Mouse (Mus musculus): ENCODE results near the gene Avp. TPM values are rescaled to one million over a fixed set of nuclear protein-coding genes. Genes with fewer than 3 reads are reported as not detected.

The Avp gene
- polyA plus RNA-seq, 1 experiment from 2014 or later = not detected

- Histone ChIP-seq H3K36me3 (peaks cover 7% of the 10 kb centered on the region), H3K4me3 (no peak overlapping the region), H3K27me3 (peaks cover 2% of the 10 kb centered on the region), H3K27ac (no peak overlapping the region), H3K9me3 (no peaks in the 10 kb centered on the region), H3K4me2 (replicated peaks) (no peak overlapping the region), H3K9ac (no peak overlapping the region), H3K4me1 (peaks cover 8% of the 10 kb centered on the region)
- no peak for ATAC-seq (ENCODE audit: insufficient number of reproducible peaks, insufficient read depth, low FRiP score, low TSS enrichment)
Observed at GRCm38 (mm10) chr2:130569926-130570325, 12.4 kb downstream of the Avp start.

GRCm38 (mm10) chr2:130568921-130569320 lies 13.4 kb downstream of the Avp start:
- H3K9ac ChIP-seq = no peak overlapping the region
- H3K27ac ChIP-seq = no peak overlapping the region
- no peaks in the 10 kb centered on the region for H3K9me3 ChIP-seq
- ATAC-seq (ENCODE audit: insufficient number of reproducible peaks, insufficient read depth, low FRiP score, low TSS enrichment) = no peak
- H3K4me1 ChIP-seq = peaks cover 16% of the 10 kb centered on the region
- H3K27me3 ChIP-seq = no peaks in the 10 kb centered on the region
- WGBS = 82% methylated on average over 4 of the region's 4 CpGs
- H3K36me3 ChIP-seq = peaks cover 7% of the 10 kb centered on the region
- no peak overlapping the region for H3K4me2 ChIP-seq (replicated peaks)
- H3K4me3 ChIP-seq = no peak overlapping the region

DNA sequence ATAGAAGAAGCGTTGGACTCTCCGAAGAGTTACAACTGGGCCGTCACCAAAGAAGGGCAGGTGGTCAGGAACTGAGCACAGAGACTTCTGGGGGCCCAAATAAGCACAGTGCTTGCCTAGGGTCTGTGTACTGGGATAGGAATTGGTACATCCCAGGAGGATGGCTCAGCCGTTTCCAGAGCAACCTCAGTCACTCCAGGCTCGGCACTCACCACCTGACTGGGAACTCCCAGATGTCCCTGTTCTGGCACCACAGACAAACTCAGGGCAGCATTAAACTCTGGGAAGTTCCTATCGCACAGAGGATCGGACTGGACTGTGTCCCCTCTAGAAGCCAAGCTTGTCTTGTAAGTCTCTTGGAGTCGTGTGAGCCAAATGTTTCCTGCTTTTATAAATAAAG lies 17.4 kb downstream of the Avp start:
- Histone ChIP-seq H3K4me3 (peak overlapping the region; percentile 81; the same call in 1 of the 2 replicates), H3K9me3 (no peaks in the 10 kb centered on the region), H3K9ac (peak overlapping the region; percentile 87), H3K27me3 (no peaks in the 10 kb centered on the region), H3K36me3 (peaks cover 7% of the 10 kb centered on the region), H3K27ac (no peak overlapping the region), H3K4me1 (peaks cover 23% of the 10 kb centered on the region), H3K4me2 (replicated peaks) (peak overlapping the region; percentile 93)
- WGBS = 84% methylated on average over 8 of the region's 8 CpGs
- ATAC-seq (ENCODE audit: insufficient number of reproducible peaks, insufficient read depth, low FRiP score, low TSS enrichment) = no peak

DNA sequence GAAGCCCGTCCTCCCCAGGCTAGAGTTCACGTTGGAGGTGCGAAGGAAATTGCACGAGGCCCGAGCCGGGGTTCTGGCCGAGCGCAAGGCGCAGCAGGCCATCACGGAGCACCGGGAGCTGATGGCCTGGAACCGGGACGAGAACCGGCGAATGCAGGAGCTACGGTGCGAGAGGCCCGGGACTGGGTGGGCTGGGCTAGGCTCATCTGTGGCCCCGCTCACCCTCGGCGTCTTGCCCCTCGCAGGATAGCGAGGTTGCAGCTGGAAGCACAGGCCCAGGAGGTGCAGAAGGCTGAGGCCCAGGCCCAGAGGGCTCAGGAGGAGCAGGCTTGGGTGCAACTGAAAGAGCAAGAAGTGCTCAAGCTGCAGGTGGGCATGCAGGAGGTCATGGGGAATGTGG lies 18.3 kb downstream of the Avp start:
- peak overlapping the region; percentile 81 for H3K4me3 ChIP-seq
- H3K9me3 ChIP-seq = no peaks in the 10 kb centered on the region
- H3K4me1 ChIP-seq = peaks cover 23% of the 10 kb centered on the region
- no peak overlapping the region for H3K27ac ChIP-seq
- no peaks in the 10 kb centered on the region for H3K27me3 ChIP-seq
- peaks cover 7% of the 10 kb centered on the region for H3K36me3 ChIP-seq
- peak overlapping the region; percentile 87 for H3K9ac ChIP-seq
- peak overlapping the region; percentile 93 for H3K4me2 ChIP-seq (replicated peaks)
- peak; percentile 42; the same call in 1 of the 2 replicates for ATAC-seq (ENCODE audit: insufficient number of reproducible peaks, insufficient read depth, low FRiP score, low TSS enrichment)
- WGBS = under 1% methylated on average over 23 of the region's 23 CpGs

DNA sequence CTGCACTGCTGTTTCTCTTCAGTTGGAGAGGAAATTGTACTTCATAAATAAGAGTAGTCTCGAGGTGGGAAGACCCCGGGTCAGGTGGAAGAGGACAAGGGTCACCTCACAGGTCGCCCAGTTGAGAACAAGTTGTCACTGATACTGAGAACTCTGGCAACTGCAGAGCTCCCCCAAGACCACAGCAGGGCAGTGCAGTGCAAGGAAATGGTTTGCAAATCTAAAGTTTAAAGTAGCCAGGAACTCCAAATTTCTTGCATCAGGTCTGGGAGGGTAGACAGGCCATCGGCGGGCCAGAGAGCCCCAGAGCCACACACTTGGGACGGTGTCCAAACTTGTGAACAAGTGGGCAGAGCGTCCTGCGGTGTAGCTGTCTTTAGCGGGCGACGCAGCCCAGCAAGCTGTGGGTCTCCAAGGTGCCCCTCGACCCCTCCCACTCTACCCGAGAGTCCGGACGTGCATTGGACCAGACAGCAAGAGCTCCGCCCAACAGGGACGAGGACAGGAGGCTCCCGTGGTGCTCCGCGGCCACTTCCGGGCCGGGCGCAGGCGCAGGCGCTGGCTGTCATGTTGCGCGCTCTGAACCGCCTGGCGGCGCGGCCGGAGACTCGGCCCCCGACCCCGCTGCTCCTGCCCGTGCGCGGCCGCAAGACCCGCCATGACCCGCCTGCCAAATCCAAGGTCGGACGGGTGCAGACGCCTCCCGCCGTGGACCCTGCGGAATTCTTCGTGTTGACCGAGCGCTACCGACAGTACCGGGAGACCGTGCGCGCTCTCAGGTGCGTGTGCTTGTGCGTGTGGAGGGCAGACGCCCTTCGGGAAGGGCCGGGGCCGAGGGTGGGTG lies 18.9 kb downstream of the Avp start, which contains the start of gene Mrps26:
Gene Mrps26 (plus strand): TSS at position 531 of the 844 bp plus-strand sequence.
- no peaks in the 10 kb centered on the region for H3K27me3 ChIP-seq
- ATAC-seq (ENCODE audit: insufficient number of reproducible peaks, insufficient read depth, low FRiP score, low TSS enrichment) = peak; percentile 98
- peak within 1 kb of the TSS; percentile 87 for H3K9ac ChIP-seq
- H3K27ac ChIP-seq = peak within 1 kb of the TSS; percentile 3
- peak within 1 kb of the TSS; percentile 93 for H3K4me2 ChIP-seq (replicated peaks)
- under 1% methylated on average over 61 of the region's 61 CpGs for WGBS
- peaks cover 23% of the 10 kb centered on the region for H3K4me1 ChIP-seq
- peaks cover 7% of the 10 kb centered on the region for H3K36me3 ChIP-seq
- no peaks in the 10 kb centered on the region for H3K9me3 ChIP-seq
- peak within 1 kb of the TSS; percentile 81 for H3K4me3 ChIP-seq

DNA sequence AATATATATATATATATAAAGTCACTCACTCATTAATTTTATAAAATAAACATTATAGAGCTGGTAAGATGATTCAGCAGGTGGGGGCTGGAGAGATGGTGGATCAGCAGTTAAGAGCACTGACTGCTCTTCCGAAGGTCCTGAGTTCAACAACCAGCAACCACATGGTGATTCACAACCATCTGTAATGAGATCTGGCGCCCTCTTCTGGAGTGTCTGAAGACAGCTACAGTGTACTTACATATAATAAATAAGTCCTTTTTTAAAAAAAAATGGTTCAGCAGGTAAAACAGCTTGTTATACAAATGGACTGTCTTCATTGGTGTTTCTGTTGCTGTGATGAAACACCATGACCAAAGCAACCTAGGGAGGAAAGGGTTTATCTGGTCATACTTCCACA lies 24.3 kb downstream of the Avp start:
- no peak overlapping the region for H3K9ac ChIP-seq
- no peaks in the 10 kb centered on the region for H3K27me3 ChIP-seq
- peaks cover 38% of the 10 kb centered on the region for H3K36me3 ChIP-seq
- peaks cover 4% of the 10 kb centered on the region for H3K4me1 ChIP-seq
- 63% methylated on average over 2 of the region's 2 CpGs for WGBS
- ATAC-seq (ENCODE audit: insufficient number of reproducible peaks, insufficient read depth, low FRiP score, low TSS enrichment) = no peak
- H3K4me2 ChIP-seq (replicated peaks) = no peak overlapping the region
- H3K27ac ChIP-seq = no peak overlapping the region
- no peak overlapping the region for H3K4me3 ChIP-seq
- H3K9me3 ChIP-seq = no peaks in the 10 kb centered on the region

- Histone ChIP-seq H3K4me3 (no peak overlapping the region), H3K9me3 (no peaks in the 10 kb centered on the region), H3K4me1 (no peaks in the 10 kb centered on the region), H3K9ac (no peak overlapping the region), H3K27me3 (no peaks in the 10 kb centered on the region), H3K4me2 (replicated peaks) (no peak overlapping the region), H3K27ac (no peak overlapping the region), H3K36me3 (peaks cover 40% of the 10 kb centered on the region)
- WGBS = 96% methylated on average over 2 of the region's 2 CpGs
- no peak for ATAC-seq (ENCODE audit: insufficient number of reproducible peaks, insufficient read depth, low FRiP score, low TSS enrichment)
Observed at GRCm38 (mm10) chr2:130557462-130557861, 24.9 kb downstream of the Avp start.

- no peak overlapping the region for H3K4me3 ChIP-seq
- no peaks in the 10 kb centered on the region for H3K4me1 ChIP-seq
- H3K27me3 ChIP-seq = no peaks in the 10 kb centered on the region
- no peaks in the 10 kb centered on the region for H3K9me3 ChIP-seq
- peaks cover 52% of the 10 kb centered on the region for H3K36me3 ChIP-seq
- no peak for ATAC-seq (ENCODE audit: insufficient number of reproducible peaks, insufficient read depth, low FRiP score, low TSS enrichment)
- H3K9ac ChIP-seq = no peak overlapping the region
- H3K4me2 ChIP-seq (replicated peaks) = no peak overlapping the region
- 86% methylated on average over 1 of the region's 1 CpGs for WGBS
- no peak overlapping the region for H3K27ac ChIP-seq
Observed at GRCm38 (mm10) chr2:130556292-130556691, 26.1 kb downstream of the Avp start.

DNA sequence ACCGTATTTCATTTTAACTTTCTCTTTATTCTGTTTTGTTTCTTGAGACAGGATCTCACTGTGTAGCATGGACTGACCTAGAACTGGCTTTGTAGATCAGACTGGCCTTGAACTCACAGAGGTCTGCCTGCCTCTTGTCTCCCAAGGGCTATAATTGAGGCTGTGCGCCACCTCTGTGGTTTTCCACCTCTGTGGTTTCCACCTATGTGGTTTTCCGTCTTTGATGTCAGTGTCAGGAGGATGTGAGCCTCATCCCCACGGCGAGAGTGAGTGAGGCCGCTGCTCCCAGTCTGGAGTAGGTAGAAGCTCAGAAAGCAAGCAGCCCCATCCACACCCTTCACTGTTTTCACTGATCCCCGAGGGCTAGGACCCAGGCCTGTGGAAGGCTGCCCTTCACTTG lies 27.5 kb downstream of the Avp start:
- no peak overlapping the region for H3K4me3 ChIP-seq
- H3K9ac ChIP-seq = no peak overlapping the region
- no peak overlapping the region for H3K27ac ChIP-seq
- no peak overlapping the region for H3K4me2 ChIP-seq (replicated peaks)
- no peaks in the 10 kb centered on the region for H3K9me3 ChIP-seq
- H3K4me1 ChIP-seq = no peaks in the 10 kb centered on the region
- WGBS = 88% methylated on average over 7 of the region's 7 CpGs
- no peaks in the 10 kb centered on the region for H3K27me3 ChIP-seq
- H3K36me3 ChIP-seq = peaks cover 66% of the 10 kb centered on the region
- no peak for ATAC-seq (ENCODE audit: insufficient number of reproducible peaks, insufficient read depth, low FRiP score, low TSS enrichment)

DNA sequence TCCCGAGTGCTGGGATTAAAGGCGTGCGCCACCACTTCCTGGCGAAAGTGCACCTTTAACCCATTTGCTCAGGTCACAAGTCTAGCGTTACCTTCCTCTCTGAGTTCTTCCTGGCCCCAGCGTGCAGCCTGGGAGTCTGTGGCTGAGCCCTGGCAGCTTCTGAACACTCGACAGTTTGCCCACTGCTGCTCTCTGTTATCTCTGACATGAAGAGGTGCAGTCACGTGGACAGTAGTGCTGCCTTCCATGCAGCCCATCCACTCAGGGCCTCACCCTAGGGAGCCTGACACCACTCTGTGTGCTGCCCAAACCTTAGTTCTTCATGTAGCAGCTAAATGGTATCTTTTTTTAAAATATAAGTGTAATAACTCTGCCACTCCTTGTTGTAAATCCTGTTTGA lies 35.4 kb downstream of the Avp start:
- H3K4me1 ChIP-seq = no peaks in the 10 kb centered on the region
- H3K36me3 ChIP-seq = peaks cover 94% of the 10 kb centered on the region
- H3K9me3 ChIP-seq = no peaks in the 10 kb centered on the region
- no peak overlapping the region for H3K4me2 ChIP-seq (replicated peaks)
- no peaks in the 10 kb centered on the region for H3K27me3 ChIP-seq
- H3K27ac ChIP-seq = no peak overlapping the region
- 86% methylated on average over 8 of the region's 8 CpGs for WGBS
- no peak overlapping the region for H3K9ac ChIP-seq
- no peak for ATAC-seq (ENCODE audit: insufficient number of reproducible peaks, insufficient read depth, low FRiP score, low TSS enrichment)
- no peak overlapping the region for H3K4me3 ChIP-seq

DNA sequence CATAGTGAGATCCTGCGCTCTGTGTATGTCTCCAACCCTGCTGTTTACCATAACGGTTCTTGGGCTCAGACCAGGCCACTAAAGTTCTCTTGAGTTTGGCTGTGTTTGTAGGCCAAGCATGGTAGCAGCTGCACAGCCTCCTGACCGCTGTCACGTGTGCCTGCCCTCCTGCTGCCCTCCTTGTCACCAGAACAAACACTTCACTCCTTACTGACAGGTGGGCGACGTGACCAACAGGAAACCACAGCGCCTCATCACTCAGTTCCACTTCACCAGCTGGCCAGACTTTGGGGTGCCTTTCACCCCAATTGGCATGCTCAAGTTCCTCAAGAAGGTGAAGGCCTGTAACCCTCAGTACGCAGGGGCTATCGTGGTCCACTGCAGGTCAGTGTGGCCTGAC lies 42.1 kb downstream of the Avp start:
- ATAC-seq (ENCODE audit: insufficient number of reproducible peaks, insufficient read depth, low FRiP score, low TSS enrichment) = no peak
- Histone ChIP-seq H3K27ac (no peak overlapping the region), H3K36me3 (peaks cover 81% of the 10 kb centered on the region), H3K9ac (no peak overlapping the region), H3K27me3 (no peaks in the 10 kb centered on the region), H3K9me3 (no peaks in the 10 kb centered on the region), H3K4me2 (replicated peaks) (no peak overlapping the region), H3K4me3 (no peak overlapping the region), H3K4me1 (no peaks in the 10 kb centered on the region)
- 91% methylated on average over 9 of the region's 9 CpGs for WGBS

GRCm38 (mm10) chr2:130538876-130539546 lies 43.3 kb downstream of the Avp start:
- WGBS = 95% methylated on average over 8 of the region's 8 CpGs
- no peaks in the 10 kb centered on the region for H3K9me3 ChIP-seq
- H3K27me3 ChIP-seq = no peaks in the 10 kb centered on the region
- ATAC-seq (ENCODE audit: insufficient number of reproducible peaks, insufficient read depth, low FRiP score, low TSS enrichment) = no peak
- no peaks in the 10 kb centered on the region for H3K4me1 ChIP-seq
- H3K27ac ChIP-seq = no peak overlapping the region
- H3K4me3 ChIP-seq = no peak overlapping the region
- no peak overlapping the region for H3K4me2 ChIP-seq (replicated peaks)
- H3K9ac ChIP-seq = no peak overlapping the region
- peaks cover 77% of the 10 kb centered on the region for H3K36me3 ChIP-seq
